Mouse (Mus musculus) lung, embryonic 14.5 days (tissue): ENCODE data around the gene Dhcr24. TPM values are rescaled to one million over a fixed set of nuclear protein-coding genes. Genes with fewer than 3 reads are reported as not detected.

Experiments used
- ATAC-seq: fragments of 200-750 bp; cut with Nextera tagmentation; 2 replicates; pipeline ENCODE4 v1.8.0; 2017; ENCODE audit warnings: mild to moderate bottlenecking, moderate TSS enrichment, moderate library complexity; ENCODE audit not compliant: insufficient read depth
- DNase-seq: peaks from one replicate; pipeline ENCODE4 v3.0.0-alpha.2; 2015
- H3K27ac ChIP-seq: fragments of 300-500 bp; sonication (generic); 2 replicates; pipeline ENCODE4 v1.5.1; 2014; ENCODE audit warnings: low read depth, mild to moderate bottlenecking, moderate library complexity
- H3K27me3 ChIP-seq: fragments of 300-500 bp; sonication (generic); 2 replicates; pipeline ENCODE4 v1.6.1; 2014; ENCODE audit warnings: low read length, control low read depth; ENCODE audit not compliant: insufficient read depth
- H3K36me3 ChIP-seq: fragments of 300-500 bp; sonication (generic); 2 replicates; pipeline ENCODE4 v1.6.1; 2014; ENCODE audit warnings: control low read depth; ENCODE audit not compliant: insufficient read depth
- H3K4me1 ChIP-seq: fragments of 300-500 bp; sonication (generic); 2 replicates; pipeline ENCODE4 v1.6.1; 2014; ENCODE audit warnings: antibody characterized with exemption, control low read depth; ENCODE audit not compliant: insufficient read depth
- H3K4me2 ChIP-seq: fragments of 300-500 bp; sonication (generic); 2 replicates; pipeline ENCODE4 v1.6.1; 2014; ENCODE audit warnings: mild to moderate bottlenecking
- H3K4me3 ChIP-seq: fragments of 300-500 bp; sonication (generic); 2 replicates; pipeline ENCODE4 v1.5.1; 2014; ENCODE audit warnings: low read depth, low read length
- H3K9ac ChIP-seq: fragments of 300-500 bp; sonication (generic); 2 replicates; pipeline ENCODE4 v1.6.1; 2014
- H3K9me3 ChIP-seq: fragments of 300-500 bp; sonication (generic); 2 replicates; pipeline ENCODE4 v1.6.1; 2016; ENCODE audit warnings: low read depth, low read length, control low read depth
- CTCF ChIP-seq: IDR thresholded peaks from 2 replicates; pipeline ENCODE4 v1.5.1; 2016; ENCODE audit warnings: antibody characterized with exemption, low read depth
- WGBS: fragments of 180-500 bp; shearing (Covaris S2); extraction: QIAGEN DNeasy Blood & Tissue Kit; methylation state at CpG from one replicate; pipeline ENCODE4 v1.1.7; 2014; 5-methylcytosine and 5-hydroxymethylcytosine counted together
- polyA plus RNA-seq: library from polyadenylated mRNA; unstranded; fragments of >200 nt; fragmentation: Nextera tagmentation; extraction: Ambion mirVana; gene quantifications from 2 replicates; pipeline ENCODE4 v1.2.1, GENCODE M21; 2014

The Dhcr24 gene
- polyA plus RNA-seq, 1 experiment from 2014 or later: 25.0 TPM

DNA sequence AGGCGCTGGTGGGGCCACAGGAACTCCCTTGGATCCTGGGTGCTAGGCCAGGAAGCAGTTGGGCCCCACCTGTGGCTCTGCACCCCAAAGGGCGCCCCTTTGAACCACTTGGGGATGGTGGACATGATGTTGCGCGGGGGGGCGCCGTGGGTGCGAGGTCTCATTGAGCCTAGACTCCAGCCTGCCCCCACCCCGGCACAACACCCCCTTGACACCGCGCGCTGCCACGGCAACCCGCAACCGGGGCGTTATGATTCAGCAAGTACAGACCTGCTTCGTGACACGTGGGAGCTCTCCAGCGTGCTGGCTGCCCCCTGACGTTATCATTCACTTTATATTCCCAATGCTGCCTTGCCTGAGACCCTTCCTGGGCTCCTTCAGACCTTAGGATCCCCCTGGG lies 56.2 kb downstream of the Dhcr24 start, which contains the start of gene Lexm:
Gene Lexm (minus strand): TSS at position 186 of the 400 bp plus-strand sequence.
- Histone ChIP-seq H3K4me3 (no peak within 1 kb of the TSS), H3K36me3 (no peaks in the 10 kb centered on the region), H3K9ac (no peak within 1 kb of the TSS), H3K4me1 (no peaks in the 10 kb centered on the region), H3K9me3 (no peaks in the 10 kb centered on the region), H3K4me2 (peak within 1 kb of the TSS; percentile 40; the same call in 1 of the 2 replicates), H3K27ac (no peak within 1 kb of the TSS), H3K27me3 (peaks cover 7% of the 10 kb centered on the region)
- peak; percentile 37 for DNase-seq
- no peak for ATAC-seq
- 1% methylated on average over 18 of the region's 19 CpGs for WGBS
- no peak for TF ChIP-seq CTCF

DNA sequence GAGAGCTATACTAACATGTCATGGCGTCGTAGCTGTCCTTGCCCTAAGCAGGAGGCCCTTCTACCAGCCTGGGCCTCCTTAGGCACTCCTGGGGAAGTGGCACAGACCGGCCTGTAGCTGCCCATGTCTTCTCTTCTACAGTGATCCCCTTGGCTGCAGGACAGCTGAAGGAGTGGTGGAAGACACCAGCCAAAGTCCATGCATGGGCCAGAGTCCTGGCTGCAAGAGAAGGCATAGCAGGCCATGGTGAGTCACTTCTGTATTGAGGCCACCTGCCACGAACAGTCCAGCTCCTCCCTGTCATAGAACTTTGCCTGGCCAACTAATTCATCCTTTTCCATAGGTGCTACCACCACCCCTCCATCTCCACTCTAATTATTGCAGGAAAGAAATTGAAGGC lies 58.1 kb downstream of the Dhcr24 start:
- no peak overlapping the region for H3K27ac ChIP-seq
- no peak overlapping the region for H3K9ac ChIP-seq
- H3K4me1 ChIP-seq: no peaks in the 10 kb centered on the region
- no peaks in the 10 kb centered on the region for H3K9me3 ChIP-seq
- no peaks in the 10 kb centered on the region for H3K36me3 ChIP-seq
- no peak overlapping the region for H3K4me2 ChIP-seq
- H3K27me3 ChIP-seq: peaks cover 25% of the 10 kb centered on the region
- WGBS: 80% methylated on average over 4 of the region's 4 CpGs
- no peak overlapping the region for H3K4me3 ChIP-seq
- ATAC-seq (no peak), DNase-seq (no peak)
- TF ChIP-seq CTCF: no peak

DNA sequence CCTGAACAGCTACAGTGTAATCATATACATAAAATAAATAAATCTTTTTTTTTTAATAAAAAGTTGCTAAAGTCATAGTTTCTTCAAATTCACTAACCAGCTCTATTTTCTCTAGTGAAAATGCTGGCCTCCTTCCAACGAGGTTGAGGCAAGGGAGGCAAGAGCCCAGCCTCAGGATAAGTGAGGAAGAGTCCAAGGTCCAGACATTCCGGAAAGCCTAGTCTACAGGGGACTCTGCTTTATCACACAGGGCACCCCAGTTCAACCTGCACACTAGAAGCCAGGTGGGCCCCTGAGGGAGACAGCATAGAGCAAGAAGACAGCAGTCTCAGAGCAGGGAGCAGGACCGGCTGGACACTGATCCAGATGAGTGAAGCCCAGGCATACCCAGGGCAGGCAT lies 60.6 kb downstream of the Dhcr24 start:
- H3K9me3 ChIP-seq: no peaks in the 10 kb centered on the region
- H3K36me3 ChIP-seq: no peaks in the 10 kb centered on the region
- no peaks in the 10 kb centered on the region for H3K4me1 ChIP-seq
- ATAC-seq (no peak), DNase-seq (no peak)
- H3K27ac ChIP-seq: no peak overlapping the region
- 54% methylated on average over 3 of the region's 3 CpGs for WGBS
- H3K4me3 ChIP-seq: no peak overlapping the region
- TF ChIP-seq CTCF: no peak
- no peak overlapping the region for H3K9ac ChIP-seq
- peaks cover 40% of the 10 kb centered on the region for H3K27me3 ChIP-seq
- no peak overlapping the region for H3K4me2 ChIP-seq

DNA sequence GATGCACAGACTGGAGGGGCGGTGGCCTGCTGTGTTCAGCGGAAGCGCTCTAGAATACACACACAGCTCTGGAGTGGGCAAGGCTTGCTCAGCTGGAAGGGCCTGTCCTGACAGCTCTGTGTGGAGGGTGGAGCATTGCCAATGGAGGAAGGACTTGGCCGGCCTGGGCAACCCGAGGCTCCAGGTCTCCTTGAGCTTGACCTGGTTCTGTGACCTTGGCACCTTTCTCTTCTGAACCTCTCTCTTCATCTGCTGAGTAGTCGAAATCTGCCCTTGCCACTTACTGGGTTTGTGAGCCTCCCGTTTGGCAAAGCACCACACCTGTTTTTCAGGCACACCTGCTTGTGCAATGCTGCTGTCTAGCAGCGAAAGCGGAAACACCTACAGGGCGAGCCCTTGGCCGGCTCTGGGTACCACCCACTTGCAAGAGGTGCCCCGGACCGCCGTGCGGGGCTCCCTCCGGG lies 61.2 kb downstream of the Dhcr24 start, which contains the start of gene Ttc22:
Gene Ttc22 (plus strand): TSS at position 403 of the 464 bp plus-strand sequence.
- no peaks in the 10 kb centered on the region for H3K36me3 ChIP-seq
- TF ChIP-seq CTCF: no peak
- peak within 1 kb of the TSS; percentile 45 for H3K4me2 ChIP-seq
- no peak within 1 kb of the TSS for H3K9ac ChIP-seq
- peak; percentile 42 for DNase-seq
- 12% methylated on average over 16 of the region's 16 CpGs for WGBS
- peak within 1 kb of the TSS; percentile 11; the same call in 1 of the 2 replicates for H3K4me3 ChIP-seq
- peak; percentile 49; the same call in 1 of the 2 replicates for ATAC-seq
- H3K4me1 ChIP-seq: no peaks in the 10 kb centered on the region
- H3K9me3 ChIP-seq: no peaks in the 10 kb centered on the region
- H3K27me3 ChIP-seq: peaks cover 41% of the 10 kb centered on the region
- no peak within 1 kb of the TSS for H3K27ac ChIP-seq

DNA sequence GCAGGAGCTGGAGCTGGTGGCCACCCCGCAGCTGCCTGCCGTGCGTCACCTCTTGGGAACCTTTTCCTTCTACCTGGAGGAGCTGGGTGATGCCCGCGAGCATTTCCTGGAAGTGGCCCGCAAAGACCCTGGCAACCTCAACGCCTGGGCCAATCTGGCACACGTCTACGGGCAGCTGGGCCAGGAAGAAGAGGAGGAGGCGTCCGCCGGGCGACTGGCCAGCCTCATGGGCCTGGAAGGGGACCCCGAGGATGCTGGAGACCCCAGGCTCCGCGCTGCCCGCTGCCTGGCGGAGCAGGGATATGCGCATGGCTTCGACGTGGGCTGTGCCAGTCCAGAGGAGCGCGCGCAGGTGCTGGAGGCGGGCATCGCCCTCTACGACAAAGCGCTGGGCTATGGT lies 61.9 kb downstream of the Dhcr24 start:
- peak overlapping the region; percentile 45 for H3K4me2 ChIP-seq
- H3K36me3 ChIP-seq: no peaks in the 10 kb centered on the region
- no peaks in the 10 kb centered on the region for H3K4me1 ChIP-seq
- TF ChIP-seq CTCF: no peak
- ATAC-seq: no peak
- no peak overlapping the region for H3K9ac ChIP-seq
- 27% methylated on average over 28 of the region's 28 CpGs for WGBS
- H3K27me3 ChIP-seq: peaks cover 41% of the 10 kb centered on the region
- no peaks in the 10 kb centered on the region for H3K9me3 ChIP-seq
- H3K4me3 ChIP-seq: peak overlapping the region; percentile 11; the same call in 1 of the 2 replicates
- no peak overlapping the region for H3K27ac ChIP-seq
- no peak for DNase-seq

DNA sequence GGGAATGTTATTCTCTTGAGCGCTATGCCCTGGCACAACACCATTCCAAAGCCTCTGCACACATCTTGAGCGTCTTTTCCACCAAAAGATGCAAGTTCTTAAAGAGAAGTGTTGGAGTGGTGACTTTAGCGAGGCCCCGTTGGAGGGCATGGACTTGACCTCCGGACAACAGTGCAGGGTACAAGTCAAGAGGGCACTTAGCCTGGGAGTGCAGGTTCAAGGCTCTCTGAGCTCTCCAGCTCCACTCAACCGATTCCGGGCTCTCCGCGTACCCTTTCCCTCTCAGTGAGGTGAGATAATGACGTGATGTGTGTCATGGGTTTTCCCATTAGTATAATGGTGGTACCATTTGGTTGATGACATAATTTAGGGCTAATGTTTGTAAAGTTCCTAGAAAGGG lies 63.4 kb downstream of the Dhcr24 start:
- H3K4me3 ChIP-seq: no peak overlapping the region
- H3K9ac ChIP-seq: no peak overlapping the region
- peaks cover 41% of the 10 kb centered on the region for H3K27me3 ChIP-seq
- no peaks in the 10 kb centered on the region for H3K4me1 ChIP-seq
- no peak for TF ChIP-seq CTCF
- no peak overlapping the region for H3K27ac ChIP-seq
- H3K4me2 ChIP-seq: no peak overlapping the region
- no peaks in the 10 kb centered on the region for H3K36me3 ChIP-seq
- ATAC-seq (no peak), DNase-seq (no peak)
- H3K9me3 ChIP-seq: no peaks in the 10 kb centered on the region
- 67% methylated on average over 10 of the region's 10 CpGs for WGBS

DNA sequence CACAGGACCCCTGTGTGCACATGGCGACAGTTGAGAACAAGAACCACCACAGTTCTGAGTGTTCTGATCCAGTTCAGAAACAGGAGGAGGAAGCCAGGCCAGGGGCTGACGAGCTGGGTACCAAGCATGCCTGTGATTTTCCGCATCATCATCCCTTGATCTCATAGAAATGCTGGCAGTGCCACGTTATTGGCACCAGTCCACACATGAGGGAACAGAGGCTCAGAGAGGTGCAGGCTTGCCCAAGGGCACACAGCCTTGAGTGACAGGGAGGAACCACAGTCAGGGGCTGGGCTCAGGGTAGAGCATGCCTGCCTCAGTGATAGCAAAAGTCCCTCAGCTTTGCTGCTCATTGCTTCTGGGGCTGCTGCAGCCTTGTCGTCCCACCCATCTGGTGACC lies 67.0 kb downstream of the Dhcr24 start:
- H3K4me3 ChIP-seq: no peak overlapping the region
- H3K36me3 ChIP-seq: no peaks in the 10 kb centered on the region
- H3K27ac ChIP-seq: no peak overlapping the region
- no peaks in the 10 kb centered on the region for H3K9me3 ChIP-seq
- no peak for ATAC-seq
- H3K4me1 ChIP-seq: 0 out of 2 replicates have a peak, but pooled peaks cover 3% of the 10 kb centered on the region
- H3K9ac ChIP-seq: no peak overlapping the region
- DNase-seq: no peak
- TF ChIP-seq CTCF: no peak
- no peak overlapping the region for H3K4me2 ChIP-seq
- peaks cover 27% of the 10 kb centered on the region for H3K27me3 ChIP-seq
- WGBS: 75% methylated on average over 5 of the region's 5 CpGs
